Mouse (Mus musculus) liver, adult 2 months (tissue): ENCODE measurements around the gene Krcc1.

ENCODE experiments used
- CTCF ChIP-seq: fragments of 200-500 bp; IDR thresholded peaks from 2 replicates; pipeline ENCODE4 v1.5.1; 2011; ENCODE audit warnings: low read depth, low read length, control low read depth
- POLR2A ChIP-seq: fragments of 200-500 bp; IDR thresholded peaks from 2 replicates; pipeline ENCODE4 v1.6.1; 2011; ENCODE audit warnings: low read length, control low read depth; ENCODE audit not compliant: insufficient read depth; ENCODE audit errors: extremely low read depth

DNA sequence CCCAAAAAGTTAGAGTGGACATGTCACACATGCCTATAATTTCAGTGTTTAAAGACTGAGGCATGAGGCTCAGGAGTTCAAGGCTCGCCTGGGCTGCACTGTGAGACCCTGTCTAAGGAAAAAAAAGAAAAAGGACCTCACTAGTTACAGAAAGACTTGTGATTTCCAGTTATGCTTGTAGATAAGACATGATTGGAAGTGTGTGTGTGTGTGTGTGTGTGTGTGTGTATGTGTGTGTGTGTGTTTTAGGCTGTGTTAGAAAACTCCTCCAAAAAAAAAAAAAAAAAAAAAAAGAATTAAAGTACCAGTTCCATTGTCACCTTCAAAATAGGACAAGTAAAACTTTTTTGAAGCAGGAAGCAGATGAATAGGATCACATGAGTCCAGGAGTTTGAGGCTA, 3.1 kb downstream of the Krcc1 start:
- TF ChIP-seq CTCF (no peak), POLR2A (no peak)
